Mouse (Mus musculus): Measurements from ENCODE around the gene Ngdn.

- TF ChIP-seq EP300 (IDR thresholded peaks at IDR 0.05; ENCODE audit: low read depth) (no peak), CTCF (IDR thresholded peaks at IDR 0.05; ENCODE audit: low read depth) (no peak)
Measured at GRCm38 (mm10) chr14:55055167-55055834, 40.0 kb downstream of the Ngdn start.

Data from liver, postnatal 0 days (tissue).